Mouse (Mus musculus) liver, embryonic 16.5 days (tissue): ENCODE measurements around the gene Tle3. TPM values are rescaled to one million over a fixed set of nuclear protein-coding genes. Genes with fewer than 3 reads are reported as not detected.
A peak's percentile ranks its signal among the peaks of the same experiment; 100 is the strongest.

Experiments used
- ATAC-seq: fragments of 200-750 bp; cut with Nextera tagmentation; 2 replicates; pipeline ENCODE4 v1.8.0; 2017; ENCODE audit warnings: low read depth, mild to moderate bottlenecking, moderate number of reproducible peaks, moderate library complexity
- H3K27ac ChIP-seq: fragments of 300-500 bp; sonication (generic); 2 replicates; pipeline ENCODE4 v1.5.1; 2014; ENCODE audit warnings: mild to moderate bottlenecking, low read length
- H3K27me3 ChIP-seq: fragments of 300-500 bp; sonication (generic); 2 replicates; pipeline ENCODE4 v1.6.1; 2014; ENCODE audit warnings: low read depth, low read length, mixed read lengths; ENCODE audit not compliant: control insufficient read depth, insufficient read depth
- H3K36me3 ChIP-seq: fragments of 300-500 bp; sonication (generic); 2 replicates; pipeline ENCODE4 v1.6.1; 2014; ENCODE audit warnings: mild to moderate bottlenecking; ENCODE audit not compliant: control insufficient read depth, insufficient read depth
- H3K4me1 ChIP-seq: fragments of 300-500 bp; sonication (generic); 2 replicates; pipeline ENCODE4 v1.6.1; 2014; ENCODE audit warnings: low read depth, low read length, mixed read lengths; ENCODE audit not compliant: control insufficient read depth
- H3K4me2 ChIP-seq: fragments of 300-500 bp; sonication (generic); 2 replicates; pipeline ENCODE4 v1.6.1; 2014; ENCODE audit warnings: low read depth, low read length, mixed read lengths
- H3K4me3 ChIP-seq: fragments of 300-500 bp; sonication (generic); 2 replicates; pipeline ENCODE4 v1.5.1; 2014; ENCODE audit warnings: low read depth, mild to moderate bottlenecking, low read length
- H3K9ac ChIP-seq: fragments of 300-500 bp; sonication (generic); 2 replicates; pipeline ENCODE4 v1.6.1; 2014; ENCODE audit warnings: low read depth, low read length
- H3K9me3 ChIP-seq: fragments of 300-500 bp; sonication (generic); replicated peaks from 2 replicates; pipeline ENCODE4 v1.6.1; 2016; ENCODE audit warnings: low read length; ENCODE audit not compliant: control insufficient read depth
- WGBS: fragments of 180-500 bp; shearing (Covaris S2); extraction: QIAGEN DNeasy Blood & Tissue Kit; methylation state at CpG from one replicate; pipeline ENCODE4 v1.1.7; 2014; ENCODE audit not compliant: insufficient replicate concordance; 5-methylcytosine and 5-hydroxymethylcytosine counted together
- polyA plus RNA-seq: library from polyadenylated mRNA; unstranded; fragments of >200 nt; fragmentation: Nextera tagmentation; extraction: Ambion mirVana; gene quantifications from 2 replicates; pipeline ENCODE4 v1.2.1, GENCODE M21; 2015

Gene Tle3
- polyA plus RNA-seq, 1 experiment from 2014 or later, result 3.6 TPM

DNA sequence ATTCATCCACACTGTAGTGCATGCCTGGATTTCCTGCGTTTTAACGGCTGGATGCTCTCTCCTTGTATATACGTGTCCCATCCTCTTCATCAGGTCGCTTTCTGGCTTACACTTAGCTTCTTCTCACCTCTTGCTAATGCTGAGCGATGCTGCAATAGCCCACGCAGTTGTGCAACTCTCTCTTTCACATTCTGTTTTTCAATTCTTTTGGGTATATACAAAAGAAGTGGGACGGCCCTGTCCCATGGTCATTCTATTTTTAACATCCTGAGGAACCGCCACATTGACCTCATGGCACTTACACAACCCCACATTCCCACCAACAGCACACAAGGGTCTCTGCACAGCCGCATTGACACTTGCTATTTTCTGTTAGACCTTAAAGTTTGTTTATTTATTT, 9.0 kb upstream of the Tle3 start:
- no peak for ATAC-seq
- Histone ChIP-seq H3K27me3 (peaks cover 46% of the 10 kb centered on the region), H3K36me3 (no peaks in the 10 kb centered on the region), H3K9ac (no peak overlapping the region), H3K9me3 (no peaks in the 10 kb centered on the region), H3K4me3 (no peak overlapping the region), H3K4me1 (peaks cover 10% of the 10 kb centered on the region), H3K4me2 (no peak overlapping the region), H3K27ac (no peak overlapping the region)
- 22% methylated on average over 9 of the region's 9 CpGs for WGBS

DNA sequence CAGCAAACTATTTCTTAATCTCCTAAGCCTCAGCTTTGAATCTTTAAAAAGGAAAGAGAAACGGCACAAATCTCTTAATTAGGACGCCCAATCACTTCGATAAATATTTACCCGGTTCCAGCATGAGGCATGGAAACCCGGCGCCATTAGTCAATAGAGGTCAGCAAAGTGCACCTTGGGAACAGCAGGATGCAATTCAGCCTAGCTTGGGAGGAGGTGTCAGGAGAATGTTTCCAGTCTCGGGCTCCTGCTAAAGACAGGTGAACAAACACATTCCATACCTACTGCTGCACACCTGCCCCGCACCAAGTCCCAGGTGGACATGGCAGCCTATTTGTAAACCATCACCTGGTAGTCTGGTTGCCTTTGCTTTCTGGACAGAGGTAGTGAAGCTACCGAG, 6.1 kb upstream of the Tle3 start:
- no peak for ATAC-seq

GRCm38 (mm10) chr9:61367156-61367555, 5.0 kb upstream of the Tle3 start:
- Histone ChIP-seq H3K27ac (no peak overlapping the region), H3K9me3 (no peaks in the 10 kb centered on the region), H3K27me3 (peaks cover 61% of the 10 kb centered on the region), H3K9ac (no peak overlapping the region), H3K4me1 (peaks cover 28% of the 10 kb centered on the region), H3K4me3 (no peak overlapping the region), H3K36me3 (no peaks in the 10 kb centered on the region), H3K4me2 (no peak overlapping the region)
- 16% methylated on average over 4 of the region's 4 CpGs for WGBS
- ATAC-seq, result no peak

More for the DNA sequence above, 6.1 kb upstream of the Tle3 start:
- no peaks in the 10 kb centered on the region for H3K9me3 ChIP-seq
- H3K27ac ChIP-seq, result no peak overlapping the region
- no peak overlapping the region for H3K9ac ChIP-seq
- no peak overlapping the region for H3K4me2 ChIP-seq
- H3K4me1 ChIP-seq, result peaks cover 23% of the 10 kb centered on the region
- peaks cover 61% of the 10 kb centered on the region for H3K27me3 ChIP-seq
- H3K4me3 ChIP-seq, result no peak overlapping the region
- H3K36me3 ChIP-seq, result no peaks in the 10 kb centered on the region
- 45% methylated on average over 9 of the region's 9 CpGs for WGBS

GRCm38 (mm10) chr9:61367857-61368566, 4.2 kb upstream of the Tle3 start:
- no peak overlapping the region for H3K27ac ChIP-seq

GRCm38 (mm10) chr9:61368567-61369240, 3.5 kb upstream of the Tle3 start:
- no peak for ATAC-seq
- Histone ChIP-seq H3K9ac (no peak overlapping the region), H3K27me3 (peaks cover 72% of the 10 kb centered on the region), H3K9me3 (no peaks in the 10 kb centered on the region), H3K27ac (no peak overlapping the region), H3K36me3 (no peaks in the 10 kb centered on the region), H3K4me2 (peak overlapping the region; percentile 38; the same call in 1 of the 2 replicates), H3K4me1 (peaks cover 32% of the 10 kb centered on the region), H3K4me3 (no peak overlapping the region)
- WGBS, result 2% methylated on average over 12 of the region's 12 CpGs

More at GRCm38 (mm10) chr9:61367857-61368566, 4.2 kb upstream of the Tle3 start:
- Histone ChIP-seq H3K4me3 (no peak overlapping the region), H3K36me3 (no peaks in the 10 kb centered on the region), H3K4me2 (no peak overlapping the region), H3K9ac (no peak overlapping the region), H3K4me1 (peaks cover 30% of the 10 kb centered on the region), H3K27me3 (peaks cover 67% of the 10 kb centered on the region), H3K9me3 (no peaks in the 10 kb centered on the region)
- 19% methylated on average over 6 of the region's 6 CpGs for WGBS
- no peak for ATAC-seq

DNA sequence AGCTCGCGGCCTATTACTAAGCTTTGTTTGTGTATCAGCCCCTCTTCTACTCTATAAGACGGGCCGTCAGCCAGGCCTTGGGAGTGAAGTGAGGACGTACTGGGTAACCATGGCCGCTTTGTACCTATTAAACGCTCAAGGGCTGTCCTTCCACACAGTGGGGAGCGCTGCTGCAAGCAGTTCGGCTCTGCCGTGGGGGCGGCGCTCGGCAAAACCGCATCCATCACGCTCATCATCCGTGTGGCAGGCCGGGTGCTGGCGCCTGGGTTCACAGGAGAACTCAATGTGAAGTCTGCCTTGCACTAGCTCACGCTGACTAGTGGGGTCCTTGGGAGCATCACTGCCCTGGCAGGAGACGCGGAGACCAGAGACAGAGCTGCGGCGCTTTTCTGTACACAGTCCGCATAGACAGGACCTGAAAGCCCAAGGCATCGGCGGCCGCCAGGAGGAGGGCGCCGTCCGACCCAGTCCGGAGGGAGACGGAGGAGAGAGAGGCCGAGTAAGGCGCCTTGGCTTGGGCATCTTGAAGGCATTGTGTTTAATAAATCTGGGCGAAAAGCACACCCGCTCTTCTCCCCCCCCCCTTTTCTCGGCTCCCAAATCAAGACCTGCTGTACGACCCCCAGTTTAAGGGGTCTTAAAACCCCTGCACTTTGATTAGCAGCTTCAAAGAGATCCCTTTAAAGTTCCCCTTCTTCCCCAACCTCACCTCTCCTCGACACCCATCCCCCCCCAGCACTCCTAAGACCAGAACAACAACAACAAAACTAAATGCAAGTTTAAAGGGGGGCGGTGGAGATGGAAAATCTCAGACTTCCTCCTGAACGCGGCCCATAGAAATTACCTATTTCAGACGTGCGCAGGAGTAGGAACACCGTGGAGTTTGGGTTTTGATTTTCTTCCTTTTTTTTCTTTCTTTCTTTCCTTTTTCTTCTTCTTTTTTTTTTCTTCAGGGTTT, 2.6 kb upstream of the Tle3 start:
- Histone ChIP-seq H3K4me1 (peaks cover 40% of the 10 kb centered on the region), H3K36me3 (no peaks in the 10 kb centered on the region), H3K9ac (no peak overlapping the region), H3K27me3 (peaks cover 74% of the 10 kb centered on the region), H3K4me2 (peak overlapping the region; percentile 38), H3K9me3 (no peaks in the 10 kb centered on the region), H3K4me3 (peak overlapping the region; percentile 7), H3K27ac (no peak overlapping the region)
- under 1% methylated on average over 45 of the region's 45 CpGs for WGBS
- ATAC-seq, result no peak

DNA sequence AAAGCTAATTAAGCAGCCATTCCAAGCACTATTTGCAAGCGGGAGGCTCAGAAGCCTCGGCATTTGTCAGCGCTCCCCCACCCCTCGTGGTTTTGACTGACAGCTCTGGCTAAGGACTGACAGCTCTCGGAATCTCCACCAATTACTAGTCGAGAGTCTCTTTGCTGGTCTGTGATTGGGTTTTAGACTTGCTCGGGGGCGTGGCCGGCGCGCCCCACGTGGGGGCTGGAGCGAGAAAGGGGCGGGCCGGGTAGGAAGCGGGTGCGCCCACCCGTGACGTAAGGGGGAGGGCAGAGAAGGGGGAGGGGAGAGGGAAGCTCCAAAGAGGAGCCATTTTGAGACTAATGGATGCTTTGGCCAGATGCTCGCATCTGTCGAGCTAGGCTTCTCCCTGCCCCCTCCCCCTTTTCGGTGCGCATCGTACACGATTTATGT, 1.7 kb upstream of the Tle3 start:
- no peaks in the 10 kb centered on the region for H3K36me3 ChIP-seq
- H3K4me1 ChIP-seq, result peaks cover 46% of the 10 kb centered on the region

DNA sequence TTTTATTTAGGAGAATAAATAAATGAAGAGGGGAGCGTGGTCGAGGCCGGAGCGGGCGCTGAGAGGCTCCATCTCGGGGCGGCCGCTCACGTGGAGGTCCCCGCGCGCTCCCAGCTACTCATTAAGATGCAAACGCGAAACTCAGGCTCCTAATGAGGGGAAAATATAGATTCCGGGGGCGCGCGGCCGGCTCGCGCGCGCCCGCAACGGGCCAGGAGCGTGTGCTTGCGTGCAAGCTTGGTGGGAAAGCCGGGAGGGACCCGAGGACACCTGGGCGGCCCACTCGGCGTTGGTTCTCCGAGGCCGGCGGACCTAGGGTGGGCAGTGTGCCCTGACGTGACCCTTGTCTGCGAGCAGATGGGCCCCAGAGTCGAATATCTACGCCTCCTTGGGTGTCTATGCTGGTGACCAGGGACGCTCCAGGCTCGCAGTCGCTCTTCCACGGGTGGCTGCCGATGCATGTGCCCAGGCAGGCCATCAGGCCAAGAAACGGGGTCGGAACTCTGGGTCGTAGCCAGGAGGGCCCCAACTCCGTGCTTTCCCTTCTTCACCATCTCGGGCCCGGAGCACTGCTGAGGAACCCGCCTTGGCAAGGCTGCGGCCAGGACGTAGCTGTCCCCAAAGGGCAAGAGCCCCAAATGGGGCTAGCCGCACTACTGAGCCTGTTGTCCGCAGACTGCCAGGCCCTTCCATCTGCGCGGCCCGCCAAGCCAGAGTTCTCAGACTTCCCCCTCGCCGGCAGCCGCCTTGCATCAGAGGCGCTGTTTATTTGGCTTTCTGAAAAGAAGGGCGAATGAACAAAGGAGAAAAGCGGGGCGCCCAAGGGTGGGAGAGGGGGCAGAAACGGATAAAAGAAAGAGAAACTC, 1.0 kb upstream of the Tle3 start:
- ATAC-seq, result peak; percentile 2; the same call in 1 of the 2 replicates
- Histone ChIP-seq H3K9me3 (no peaks in the 10 kb centered on the region), H3K27ac (peak overlapping the region; percentile 71), H3K4me3 (peak overlapping the region; percentile 72), H3K9ac (peak overlapping the region; percentile 76), H3K36me3 (no peaks in the 10 kb centered on the region), H3K4me1 (peaks cover 52% of the 10 kb centered on the region), H3K27me3 (peaks cover 62% of the 10 kb centered on the region), H3K4me2 (peak overlapping the region; percentile 95)
- WGBS, result under 1% methylated on average over 66 of the region's 66 CpGs

More for the DNA sequence above, 1.7 kb upstream of the Tle3 start:
- Histone ChIP-seq H3K9me3 (no peaks in the 10 kb centered on the region), H3K4me3 (peak overlapping the region; percentile 72), H3K9ac (peak overlapping the region; percentile 76), H3K27me3 (peaks cover 68% of the 10 kb centered on the region), H3K27ac (peak overlapping the region; percentile 71), H3K4me2 (peak overlapping the region; percentile 95)
- WGBS, result under 1% methylated on average over 24 of the region's 25 CpGs
- peak; percentile 82 for ATAC-seq
